Mouse (Mus musculus) adrenal gland, adult 8-10 months (tissue): ENCODE results near the gene Tmprss6. TPM values are rescaled to one million over a fixed set of nuclear protein-coding genes. Genes with fewer than 3 reads are reported as not detected.
A peak's percentile ranks its signal among the peaks of the same experiment; 100 is the strongest.

Experiments
- DNase-seq: peaks from one replicate; pipeline ENCODE4 v3.0.0; 2022
- total RNA-seq, 4 experiments: library from RNA; stranded (reverse); gene quantifications; 2 replicates each; pipeline ENCODE4 v1.2.4; 2022

Tmprss6 gene
- total RNA-seq, 4 experiments from 2014 or later, result 1.1 to 2.8 (median 2.0) TPM

DNA sequence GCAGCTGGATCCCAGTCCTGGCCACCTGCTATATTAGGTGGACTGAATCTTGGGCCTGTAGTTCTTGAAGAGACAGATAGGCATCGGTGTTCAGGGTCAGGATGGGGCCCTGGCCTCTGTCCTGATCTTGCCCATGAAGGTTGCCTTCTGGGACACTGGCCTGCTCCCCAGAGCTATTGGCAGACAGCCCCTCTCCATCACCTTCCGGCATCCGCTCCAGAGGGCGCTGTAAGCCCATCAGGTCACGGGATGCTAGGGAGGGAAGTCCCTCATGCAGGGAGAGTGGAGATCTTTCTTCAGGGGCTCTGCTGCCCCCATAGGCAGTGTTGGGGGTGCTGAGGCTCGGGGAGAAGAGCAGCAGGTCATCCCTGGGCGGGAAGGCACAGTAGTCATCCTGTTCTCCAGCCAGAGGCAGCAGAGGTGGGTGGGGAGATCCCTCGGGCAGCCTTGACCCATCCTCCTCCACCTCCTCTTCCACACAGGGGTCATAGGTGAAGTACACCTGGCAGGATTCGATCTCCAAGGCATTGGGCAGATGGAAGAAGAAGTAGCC, 13.1 kb upstream of the Tmprss6 start:
- DNase-seq, result no peak

GRCm38 (mm10) chr15:78480991-78481390, 12.6 kb upstream of the Tmprss6 start:
- DNase-seq, result no peak

DNA sequence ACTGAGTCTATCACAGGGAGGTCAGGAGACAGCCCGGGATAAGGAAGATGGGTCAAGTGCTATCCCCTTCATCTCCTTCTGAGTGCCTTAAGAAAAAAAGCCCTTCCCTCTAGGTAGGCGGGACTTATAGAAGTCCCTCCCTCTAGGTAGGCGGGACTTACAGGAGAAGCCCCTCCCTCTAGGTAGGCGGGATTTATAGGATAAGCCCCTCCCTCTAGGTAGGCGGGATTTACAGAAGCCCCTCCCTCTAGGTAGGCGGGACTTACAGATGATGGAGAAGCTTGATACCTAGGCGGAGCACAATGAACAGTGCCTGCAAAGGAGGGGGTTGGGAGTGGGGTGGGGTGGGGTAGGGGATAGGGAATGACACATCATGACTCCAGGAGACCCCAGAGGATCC, 11.7 kb upstream of the Tmprss6 start:
- DNase-seq, result no peak

DNA sequence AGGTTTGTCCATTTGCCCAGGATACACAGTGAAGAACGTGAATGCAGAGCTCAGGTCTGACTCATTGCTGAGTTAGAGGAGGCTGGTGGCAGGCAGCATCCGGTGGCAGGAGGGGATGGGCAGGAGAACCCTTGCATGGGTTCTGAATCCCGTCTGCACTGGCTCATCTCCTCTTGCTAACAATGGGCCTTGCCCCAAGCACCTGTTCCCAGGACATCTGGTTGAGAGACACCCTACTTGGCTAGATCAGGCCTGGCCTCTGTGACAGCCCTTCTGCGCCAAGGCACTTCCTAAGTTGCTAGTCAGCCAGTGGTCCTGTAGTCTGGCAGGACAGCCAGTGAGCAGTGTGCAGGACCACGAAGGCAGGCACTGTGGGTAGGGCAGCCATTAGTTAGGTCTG, 11.0 kb upstream of the Tmprss6 start:
- no peak for DNase-seq

DNA sequence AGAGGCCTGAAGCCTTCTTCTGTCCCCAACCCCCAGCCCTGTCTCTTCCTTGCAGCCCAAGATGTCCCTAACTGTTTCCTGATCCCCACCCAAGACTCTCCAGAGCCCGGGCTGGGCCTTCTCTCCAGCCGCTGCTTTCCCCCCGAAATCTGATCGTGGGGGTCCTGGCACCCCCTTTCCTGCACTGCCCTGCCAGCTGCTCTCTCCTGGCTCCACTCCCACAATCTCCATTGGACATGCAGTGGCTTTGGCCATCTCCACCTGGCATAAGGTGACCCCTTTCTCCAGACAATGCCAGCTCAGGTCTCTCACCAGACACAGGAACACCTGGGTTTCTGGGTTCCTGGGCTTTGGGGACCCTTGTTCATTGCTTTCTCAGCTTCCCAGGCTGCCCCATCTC, 9.6 kb upstream of the Tmprss6 start:
- DNase-seq, result no peak

GRCm38 (mm10) chr15:78476878-78477277, 8.4 kb upstream of the Tmprss6 start:
- DNase-seq, result no peak

GRCm38 (mm10) chr15:78475604-78476031, 7.2 kb upstream of the Tmprss6 start:
- DNase-seq, result no peak

GRCm38 (mm10) chr15:78473442-78473841, 5.0 kb upstream of the Tmprss6 start:
- DNase-seq, result no peak

- DNase-seq, result no peak
Observed at GRCm38 (mm10) chr15:78471902-78472301, 3.5 kb upstream of the Tmprss6 start.

GRCm38 (mm10) chr15:78470495-78471276, 2.3 kb upstream of the Tmprss6 start:
- DNase-seq, result no peak

- no peak for DNase-seq
Observed at GRCm38 (mm10) chr15:78467570-78467969, 864 bp downstream of the Tmprss6 start.

- no peak for DNase-seq
Observed at GRCm38 (mm10) chr15:78466809-78467208, 1.6 kb downstream of the Tmprss6 start.

- DNase-seq, result no peak
Observed at GRCm38 (mm10) chr15:78462981-78463380, 5.5 kb downstream of the Tmprss6 start.

- DNase-seq, result no peak
Observed at GRCm38 (mm10) chr15:78457193-78457592, 11.2 kb downstream of the Tmprss6 start.

DNA sequence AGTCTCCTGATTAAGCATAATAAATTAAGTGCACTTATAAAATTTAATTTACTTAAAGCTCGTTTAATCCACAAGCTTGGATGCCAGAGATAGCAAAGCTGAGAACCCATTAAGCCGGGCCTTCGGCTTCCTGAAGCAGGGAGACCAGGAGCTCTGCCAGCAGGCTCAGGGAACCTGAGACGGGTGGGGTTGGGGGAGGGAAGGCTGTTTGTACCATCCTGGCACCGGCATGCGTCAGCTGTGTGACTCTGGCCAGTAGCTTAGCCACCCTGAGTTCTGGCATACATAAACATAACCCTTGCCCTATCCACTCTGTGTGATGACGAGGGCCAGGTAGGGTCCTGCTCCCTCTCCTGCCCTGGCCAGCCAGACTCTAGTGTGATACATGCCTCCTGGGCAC, 12.4 kb downstream of the Tmprss6 start:
- no peak for DNase-seq

GRCm38 (mm10) chr15:78455168-78455567, 13.3 kb downstream of the Tmprss6 start:
- no peak for DNase-seq

DNA sequence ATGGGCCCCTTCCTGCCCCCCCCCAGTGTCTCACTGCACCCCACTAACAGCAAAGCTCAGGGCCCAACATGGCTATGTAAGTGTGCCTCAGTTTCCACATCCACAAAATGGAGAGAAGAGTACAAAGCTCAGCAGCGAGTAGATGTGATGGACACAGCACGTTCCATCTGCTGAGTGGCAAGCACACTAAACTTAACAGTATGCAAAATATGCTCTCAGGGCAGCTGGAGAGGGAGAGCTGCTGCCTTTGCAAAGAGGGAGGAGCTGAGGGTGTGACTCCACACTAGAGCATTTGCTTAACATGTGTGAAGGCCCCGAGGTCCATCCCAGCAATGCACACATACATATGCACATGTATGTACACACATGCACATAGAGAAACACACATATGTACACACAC, 15.5 kb downstream of the Tmprss6 start:
- DNase-seq, result no peak

DNA sequence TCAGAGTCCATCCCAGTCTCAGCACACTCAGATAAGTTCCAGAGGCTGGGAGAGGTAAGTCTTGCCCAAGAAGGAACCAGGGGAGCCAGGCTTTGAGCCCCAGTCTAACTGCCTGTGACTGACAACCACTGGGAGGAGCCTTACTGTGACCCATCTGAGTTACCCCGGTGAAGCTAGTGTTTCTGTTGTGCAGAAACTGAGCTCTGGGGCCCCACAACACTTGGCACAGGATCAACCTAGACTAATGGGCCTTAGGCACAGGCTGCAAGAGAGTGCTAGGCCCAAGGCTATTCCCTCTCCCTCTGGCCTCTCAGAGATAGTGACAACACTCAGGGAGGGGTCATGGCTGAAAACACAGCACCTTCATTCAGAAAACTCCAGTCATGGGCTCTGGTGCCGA, 17.2 kb downstream of the Tmprss6 start:
- no peak for DNase-seq

GRCm38 (mm10) chr15:78450419-78450768, 18.0 kb downstream of the Tmprss6 start:
- no peak for DNase-seq

GRCm38 (mm10) chr15:78449694-78450418, 18.6 kb downstream of the Tmprss6 start:
- DNase-seq, result peak; percentile 75

DNA sequence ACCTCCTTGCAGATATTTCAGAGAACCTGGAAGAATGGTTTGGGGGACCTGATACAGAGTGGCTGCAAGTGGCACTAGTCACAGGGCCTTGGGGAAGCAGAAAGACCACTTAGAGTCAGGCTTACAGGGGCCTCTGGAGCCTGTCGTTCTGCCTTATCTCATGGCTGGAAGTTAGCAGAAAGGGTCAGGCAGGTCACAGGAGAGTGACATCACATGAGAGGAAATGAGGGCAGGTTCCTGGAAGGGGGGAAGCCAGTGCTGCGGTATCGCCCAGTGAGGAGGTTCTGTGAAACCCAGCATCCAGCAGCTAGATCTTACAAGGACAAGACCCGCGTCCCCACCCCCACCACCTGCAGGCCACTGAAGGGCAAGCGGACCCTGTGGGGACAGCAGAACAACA, 19.3 kb downstream of the Tmprss6 start:
- no peak for DNase-seq

- peak; percentile 90 for DNase-seq
Observed at GRCm38 (mm10) chr15:78447746-78448535, 20.5 kb downstream of the Tmprss6 start.

DNA sequence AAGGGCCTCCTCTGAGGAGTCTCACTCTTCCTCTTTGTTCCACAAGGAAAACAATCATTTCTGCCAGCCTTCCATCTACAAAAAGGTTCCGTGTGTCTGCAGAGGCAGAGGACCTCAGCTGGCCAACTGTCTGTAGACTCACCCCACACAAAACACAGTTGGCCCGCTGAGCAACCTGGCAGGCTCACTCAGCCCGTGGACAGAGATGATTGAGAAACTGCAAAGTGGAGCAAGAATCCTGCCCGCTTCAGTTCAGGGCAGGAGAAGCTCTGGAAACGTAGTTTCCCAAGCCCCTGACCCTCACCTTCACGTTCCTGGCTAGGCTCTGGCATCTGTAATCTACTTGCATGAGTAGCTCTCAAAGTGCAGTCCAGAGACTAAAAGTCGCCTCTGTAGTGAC, 21.3 kb downstream of the Tmprss6 start:
- DNase-seq, result no peak
